Mouse (Mus musculus): ENCODE measurements around the gene Tas1r3. TPM values are rescaled to one million over a fixed set of nuclear protein-coding genes. Genes with fewer than 3 reads are reported as not detected.

Tas1r3 gene
- polyA plus RNA-seq, 1 experiment from 2014 or later: 0.55 TPM

- Histone ChIP-seq H3K36me3 (peaks cover 20% of the 10 kb centered on the region), H3K9ac (peak within 1 kb of the TSS; percentile 75), H3K27ac (peak within 1 kb of the TSS; percentile 86), H3K9me3 (no peaks in the 10 kb centered on the region), H3K4me1 (peaks cover 38% of the 10 kb centered on the region), H3K4me3 (peak within 1 kb of the TSS; percentile 56), H3K27me3 (peaks cover 6% of the 10 kb centered on the region; the same call in 1 of the 2 replicates), H3K4me2 (peak within 1 kb of the TSS; percentile 94)
- WGBS: 4% methylated on average over 16 of the region's 16 CpGs
- ATAC-seq (ENCODE audit: insufficient number of reproducible peaks, insufficient read depth, low FRiP score, low TSS enrichment, low read depth): peak; percentile 60
Observed at GRCm38 (mm10) chr4:155839483-155839910, 23.7 kb downstream of the Tas1r3 start, which contains the start of gene Mxra8. TSS of gene Mxra8 (plus strand) at chr4:155839680.

- peak overlapping the region; percentile 94 for H3K4me2 ChIP-seq
- no peak overlapping the region for H3K9ac ChIP-seq
- peak overlapping the region; percentile 86 for H3K27ac ChIP-seq
- ATAC-seq (ENCODE audit: insufficient number of reproducible peaks, insufficient read depth, low FRiP score, low TSS enrichment, low read depth): no peak
- H3K9me3 ChIP-seq: no peaks in the 10 kb centered on the region
- H3K4me1 ChIP-seq: peaks cover 46% of the 10 kb centered on the region
- no peak overlapping the region for H3K4me3 ChIP-seq
- WGBS: 54% methylated on average over 8 of the region's 8 CpGs
- peaks cover 6% of the 10 kb centered on the region; the same call in 1 of the 2 replicates for H3K27me3 ChIP-seq
- H3K36me3 ChIP-seq: peaks cover 17% of the 10 kb centered on the region
Observed at GRCm38 (mm10) chr4:155838187-155839153, 24.7 kb downstream of the Tas1r3 start.

- no peak for ATAC-seq (ENCODE audit: insufficient number of reproducible peaks, insufficient read depth, low FRiP score, low TSS enrichment, low read depth)
- no peaks in the 10 kb centered on the region for H3K9me3 ChIP-seq
- H3K4me2 ChIP-seq: peak overlapping the region; percentile 14; the same call in 1 of the 2 replicates
- no peak overlapping the region for H3K4me3 ChIP-seq
- peaks cover 6% of the 10 kb centered on the region; the same call in 1 of the 2 replicates for H3K27me3 ChIP-seq
- WGBS: 74% methylated on average over 11 of the region's 11 CpGs
- H3K9ac ChIP-seq: no peak overlapping the region
- peaks cover 15% of the 10 kb centered on the region for H3K36me3 ChIP-seq
- peaks cover 56% of the 10 kb centered on the region for H3K4me1 ChIP-seq
- peak overlapping the region; percentile 86 for H3K27ac ChIP-seq
Observed at GRCm38 (mm10) chr4:155837404-155838010, 25.7 kb downstream of the Tas1r3 start.

- no peak overlapping the region for H3K9ac ChIP-seq
- H3K9me3 ChIP-seq: no peaks in the 10 kb centered on the region
- H3K36me3 ChIP-seq: peaks cover 9% of the 10 kb centered on the region; the same call in 1 of the 2 replicates
- no peak for ATAC-seq (ENCODE audit: insufficient number of reproducible peaks, insufficient read depth, low FRiP score, low TSS enrichment, low read depth)
- 39% methylated on average over 2 of the region's 2 CpGs for WGBS
- peak overlapping the region; percentile 20; the same call in 1 of the 2 replicates for H3K4me2 ChIP-seq
- no peak overlapping the region for H3K4me3 ChIP-seq
- peak overlapping the region; percentile 60 for H3K27ac ChIP-seq
- no peaks in the 10 kb centered on the region for H3K27me3 ChIP-seq
- H3K4me1 ChIP-seq: peaks cover 34% of the 10 kb centered on the region
Observed at GRCm38 (mm10) chr4:155833836-155834235, 29.3 kb downstream of the Tas1r3 start.

- Histone ChIP-seq H3K4me1 (peaks cover 30% of the 10 kb centered on the region), H3K27ac (no peak overlapping the region; the same call in 1 of the 2 replicates), H3K9me3 (no peaks in the 10 kb centered on the region), H3K4me3 (no peak overlapping the region), H3K9ac (no peak overlapping the region), H3K36me3 (peaks cover 9% of the 10 kb centered on the region; the same call in 1 of the 2 replicates), H3K4me2 (no peak overlapping the region; the same call in 1 of the 2 replicates), H3K27me3 (no peaks in the 10 kb centered on the region)
- 87% methylated on average over 4 of the region's 4 CpGs for WGBS
- ATAC-seq (ENCODE audit: insufficient number of reproducible peaks, insufficient read depth, low FRiP score, low TSS enrichment, low read depth): no peak
Observed at GRCm38 (mm10) chr4:155833234-155833633, 29.9 kb downstream of the Tas1r3 start.

GRCm38 (mm10) chr4:155832321-155832720 is 30.8 kb downstream of the Tas1r3 start:
- Histone ChIP-seq H3K36me3 (peaks cover 17% of the 10 kb centered on the region), H3K27ac (peak overlapping the region; percentile 87), H3K4me1 (peaks cover 25% of the 10 kb centered on the region), H3K4me3 (peak overlapping the region; percentile 76), H3K9ac (peak overlapping the region; percentile 85), H3K9me3 (no peaks in the 10 kb centered on the region), H3K27me3 (no peaks in the 10 kb centered on the region), H3K4me2 (peak overlapping the region; percentile 89)
- 58% methylated on average over 10 of the region's 10 CpGs for WGBS
- ATAC-seq (ENCODE audit: insufficient number of reproducible peaks, insufficient read depth, low FRiP score, low TSS enrichment, low read depth): no peak

- no peak for ATAC-seq (ENCODE audit: insufficient number of reproducible peaks, insufficient read depth, low FRiP score, low TSS enrichment, low read depth)
Observed at GRCm38 (mm10) chr4:155831831-155832230, 31.3 kb downstream of the Tas1r3 start.

GRCm38 (mm10) chr4:155831205-155831766 is 31.9 kb downstream of the Tas1r3 start, which contains the start of gene Aurkaip1:
TSS of gene Aurkaip1 (plus strand) at chr4:155831272.
- Histone ChIP-seq H3K9me3 (no peaks in the 10 kb centered on the region), H3K27ac (peak within 1 kb of the TSS; percentile 87), H3K4me1 (peaks cover 25% of the 10 kb centered on the region), H3K4me3 (peak within 1 kb of the TSS; percentile 76), H3K27me3 (no peaks in the 10 kb centered on the region), H3K9ac (peak within 1 kb of the TSS; percentile 85), H3K36me3 (peaks cover 23% of the 10 kb centered on the region), H3K4me2 (peak within 1 kb of the TSS; percentile 89)
- under 1% methylated on average over 49 of the region's 49 CpGs for WGBS
- ATAC-seq (ENCODE audit: insufficient number of reproducible peaks, insufficient read depth, low FRiP score, low TSS enrichment, low read depth): peak; percentile 85

More at GRCm38 (mm10) chr4:155831831-155832230, 31.3 kb downstream of the Tas1r3 start:
- H3K4me3 ChIP-seq: peak overlapping the region; percentile 76
- WGBS: under 1% methylated on average over 25 of the region's 25 CpGs
- H3K9ac ChIP-seq: peak overlapping the region; percentile 85
- no peaks in the 10 kb centered on the region for H3K9me3 ChIP-seq
- peak overlapping the region; percentile 87 for H3K27ac ChIP-seq
- H3K4me2 ChIP-seq: peak overlapping the region; percentile 89
- no peaks in the 10 kb centered on the region for H3K27me3 ChIP-seq
- H3K4me1 ChIP-seq: peaks cover 25% of the 10 kb centered on the region
- H3K36me3 ChIP-seq: peaks cover 21% of the 10 kb centered on the region

GRCm38 (mm10) chr4:155830596-155830995 is 32.6 kb downstream of the Tas1r3 start:
- Histone ChIP-seq H3K4me2 (peak overlapping the region; percentile 89), H3K27ac (peak overlapping the region; percentile 13; the same call in 1 of the 2 replicates), H3K9me3 (no peaks in the 10 kb centered on the region), H3K36me3 (peaks cover 27% of the 10 kb centered on the region), H3K4me1 (peaks cover 25% of the 10 kb centered on the region), H3K27me3 (no peaks in the 10 kb centered on the region), H3K9ac (peak overlapping the region; percentile 85; the same call in 1 of the 2 replicates), H3K4me3 (peak overlapping the region; percentile 76)
- ATAC-seq (ENCODE audit: insufficient number of reproducible peaks, insufficient read depth, low FRiP score, low TSS enrichment, low read depth): no peak
- 57% methylated on average over 8 of the region's 8 CpGs for WGBS

GRCm38 (mm10) chr4:155829866-155830265 is 33.3 kb downstream of the Tas1r3 start:
- peaks cover 34% of the 10 kb centered on the region for H3K36me3 ChIP-seq
- H3K4me1 ChIP-seq: peaks cover 25% of the 10 kb centered on the region
- H3K27ac ChIP-seq: no peak overlapping the region
- no peaks in the 10 kb centered on the region for H3K9me3 ChIP-seq
- H3K4me2 ChIP-seq: no peak overlapping the region
- no peak for ATAC-seq (ENCODE audit: insufficient number of reproducible peaks, insufficient read depth, low FRiP score, low TSS enrichment, low read depth)
- no peak overlapping the region for H3K9ac ChIP-seq
- no peak overlapping the region for H3K4me3 ChIP-seq
- no peaks in the 10 kb centered on the region for H3K27me3 ChIP-seq
- WGBS: 91% methylated on average over 4 of the region's 4 CpGs

GRCm38 (mm10) chr4:155823443-155823842 is 39.7 kb downstream of the Tas1r3 start:
- Histone ChIP-seq H3K27me3 (no peaks in the 10 kb centered on the region), H3K9ac (no peak overlapping the region), H3K36me3 (peaks cover 87% of the 10 kb centered on the region), H3K4me1 (no peaks in the 10 kb centered on the region), H3K9me3 (no peaks in the 10 kb centered on the region), H3K4me3 (no peak overlapping the region), H3K27ac (no peak overlapping the region), H3K4me2 (no peak overlapping the region)
- WGBS: 95% methylated on average over 16 of the region's 16 CpGs
- ATAC-seq (ENCODE audit: insufficient number of reproducible peaks, insufficient read depth, low FRiP score, low TSS enrichment, low read depth): 0 out of 2 replicates have a peak, but pooled peaks have one; percentile 26
